Mouse (Mus musculus): ENCODE data around the gene Lypla2.

Lypla2 gene

GRCm38 (mm10) chr4:135918635-135919279, 53.7 kb downstream of the Lypla2 start:
- DNase-seq: no peak

Measured in cerebellum, postnatal 10 days (tissue).